In genomic region chr5:136091927-136092326, GRCm38 (mm10) we compare ENCODE assay signal across 23 mouse cellular contexts. TPM values are rescaled to one million over a fixed set of nuclear protein-coding genes. Genes with fewer than 3 reads are reported as not detected.
DNase-seq lines count a peak whose midpoint lies in the region; ATAC-seq and TF ChIP-seq lines count a peak whose summit lies in the region.
"Had no signal": no experiment of that assay in that cellular context is flagged by ENCODE, and none has a peak within 500 bp of the region (broad histone marks: within the 10 kb centered on the region; RNA-seq: fewer than 3 reads in every experiment).

No protein-coding gene starts in this region.

- DNase-seq in thymus, adult 2 months = peak; percentile 48
- DNase-seq in thymus, postnatal 25 days = peak; percentile 67
- no peak for DNase-seq in cerebellum, postnatal 25 days
- DNase-seq in heart, adult 11 months = no peak
- DNase-seq: adrenal gland, adult 8-10 months; cerebellum, adult 11-12 months; cerebellum, adult 9-10 months; cerebellum, postnatal 36 days; heart, postnatal 36 days had no signal

- H3K4me3 ChIP-seq in C2C12 (ENCODE audit: insufficient read depth, poor library complexity, severe bottlenecking) = no peak overlapping the region
- no peak overlapping the region for H3K4me3 ChIP-seq in thymus, adult 2 months (ENCODE audit: control insufficient read depth, insufficient read depth, low read length)
- no peak overlapping the region for H3K4me3 ChIP-seq in hindbrain, embryonic 12.5 days
- H3K4me3 ChIP-seq: embryonic facial prominence, embryonic 10.5 days; forebrain, embryonic 10.5 days; heart, embryonic 13.5 days had no signal

- H3K79me2 ChIP-seq in C2C12 (ENCODE audit: control insufficient read depth, insufficient read depth) = peaks cover 13% of the 10 kb centered on the region

- TF ChIP-seq CTCF in C2C12 (IDR thresholded peaks at IDR 0.05; ENCODE audit: control insufficient read depth, insufficient read depth, insufficient read length) = no peak
- no peak for TF ChIP-seq CTCF in thymus, adult 2 months (IDR thresholded peaks at IDR 0.05; ENCODE audit: borderline replicate concordance, control insufficient read depth, extremely low read depth, insufficient read depth, low read length, poor library complexity)

- H3K9ac ChIP-seq in hindbrain, embryonic 12.5 days = no peak overlapping the region
- H3K9ac ChIP-seq: heart, embryonic 13.5 days had no signal

- H3K27ac ChIP-seq in thymus, adult 2 months (ENCODE audit: control insufficient read depth, insufficient read depth, low read length) = peak overlapping the region; percentile 56; the same call in 1 of the 2 replicates
- H3K27ac ChIP-seq in hindbrain, embryonic 12.5 days = no peak overlapping the region
- H3K27ac ChIP-seq: embryonic facial prominence, embryonic 10.5 days; forebrain, embryonic 10.5 days; heart, embryonic 13.5 days had no signal

- H3K79me3 ChIP-seq in C2C12 (ENCODE audit: low read depth) = no peaks in the 10 kb centered on the region

- no peaks in the 10 kb centered on the region for H3K9me3 ChIP-seq in hindbrain, embryonic 12.5 days (replicated peaks)
- H3K9me3 ChIP-seq: embryonic facial prominence, embryonic 10.5 days; G1E; heart, embryonic 13.5 days had no signal

- H3ac ChIP-seq in C2C12 (ENCODE audit: control insufficient read depth, insufficient read length, low read depth) = no peak overlapping the region

- WGBS in thymus, adult 2 months = 12% methylated on average over 5 of the region's 5 CpGs
- 63% methylated on average over 5 of the region's 5 CpGs for WGBS in hindbrain, embryonic 12.5 days

- no peaks in the 10 kb centered on the region for H3K27me3 ChIP-seq in C2C12 (ENCODE audit: control insufficient read depth, insufficient read depth, insufficient read length)
- H3K27me3 ChIP-seq in thymus, adult 2 months (ENCODE audit: control insufficient read depth, insufficient read depth, low read length) = no peaks in the 10 kb centered on the region
- H3K27me3 ChIP-seq in hindbrain, embryonic 12.5 days = peaks cover 8% of the 10 kb centered on the region

- ATAC-seq in erythroid progenitor cell, adult 5-6 weeks (replicated peaks; ENCODE audit: low FRiP score, poor library complexity, severe bottlenecking) = 0 out of 2 replicates have a peak, but pooled peaks have one; percentile 31
- ATAC-seq in hindbrain, embryonic 12.5 days (ENCODE audit: low FRiP score) = no peak
- ATAC-seq: CD4-positive, CD25-positive, alpha-beta regulatory T cell, adult 4 months; forebrain, embryonic 14.5 days; hindbrain, embryonic 16.5 days; inflammation-experienced regulatory T-cells, adult 6 months; intestine, postnatal 0 days had no signal

- no peak overlapping the region for H3K4me2 ChIP-seq in hindbrain, embryonic 12.5 days (replicated peaks)
- H3K4me2 ChIP-seq: heart, embryonic 13.5 days had no signal

- peaks cover 42% of the 10 kb centered on the region for H3K36me3 ChIP-seq in C2C12 (ENCODE audit: control insufficient read depth, insufficient read depth)
- H3K36me3 ChIP-seq in thymus, adult 2 months (ENCODE audit: control insufficient read depth, insufficient read depth, low read length) = no peaks in the 10 kb centered on the region
- no peaks in the 10 kb centered on the region; the same call in 1 of the 2 replicates for H3K36me3 ChIP-seq in hindbrain, embryonic 12.5 days
- H3K36me3 ChIP-seq: embryonic facial prominence, embryonic 10.5 days; forebrain, embryonic 10.5 days; G1E; heart, embryonic 13.5 days had no signal

- peaks cover 19% of the 10 kb centered on the region for H3K4me1 ChIP-seq in thymus, adult 2 months (replicated peaks; ENCODE audit: control insufficient read depth, insufficient read depth, low read length)
- peaks cover 7% of the 10 kb centered on the region; the same call in 1 of the 2 replicates for H3K4me1 ChIP-seq in hindbrain, embryonic 12.5 days
- H3K4me1 ChIP-seq: heart, embryonic 13.5 days had no signal

- no peak for TF ChIP-seq POLR2A in thymus, adult 2 months (IDR thresholded peaks at IDR 0.05; ENCODE audit: control insufficient read depth, extremely low read depth, insufficient read depth, low read length, poor library complexity)

TF ChIP-seq in C2C12, 6 proteins besides CTCF, POLR2A, EP300 and RAD21:
- TF ChIP-seq CEBPB (IDR thresholded peaks at IDR 0.05; ENCODE audit: low read depth) (no peak), MYOD1 (IDR thresholded peaks at IDR 0.05; ENCODE audit: control insufficient read depth, insufficient read length, low read depth) (peak; percentile 93)

RNA-seq across cellular contexts. Expression of gene Rasa4, which starts 8.2 kb away (rescaled TPM):
- polyA plus RNA-seq in C2C12 (2012; fragmentation: generic; extraction: Trizol) = 37.6 TPM
- total RNA-seq in erythroid progenitor cell, adult 5-6 weeks (2015; ENCODE audit: low replicate concordance) = 2.5 and 10.5 TPM in 2 replicates
- 0.83 and 2.8 TPM in 2 replicates for total RNA-seq in erythroid progenitor cell, adult 5-6 weeks (2017; ENCODE audit: low replicate concordance)
- 30.9 and 37.5 TPM in 2 replicates for polyA plus RNA-seq in thymus, adult 2 months (2012; rRNA removed)
- polyA plus RNA-seq in hindbrain, embryonic 12.5 days (2016; fragmentation: Nextera tagmentation; extraction: Ambion mirVana) = 12.5 and 13.1 TPM in 2 replicates

RNA-seq across cellular contexts. Expression of gene Polr2j, which starts 24.5 kb away (rescaled TPM):
- 206 TPM for polyA plus RNA-seq in C2C12 (2012; fragmentation: generic; extraction: Trizol)
- 34.4 and 43.2 TPM in 2 replicates for total RNA-seq in erythroid progenitor cell, adult 5-6 weeks (2015; ENCODE audit: low replicate concordance)
- 32.5 and 45.4 TPM in 2 replicates for total RNA-seq in erythroid progenitor cell, adult 5-6 weeks (2017; ENCODE audit: low replicate concordance)
- polyA plus RNA-seq in thymus, adult 2 months (2012; rRNA removed) = 81.9 and 89.4 TPM in 2 replicates
- polyA plus RNA-seq in hindbrain, embryonic 12.5 days (2016; fragmentation: Nextera tagmentation; extraction: Ambion mirVana) = 187 and 217 TPM in 2 replicates

RNA-seq across cellular contexts. Expression of gene Upk3bl, which starts 37.6 kb away (rescaled TPM):
- 0.11 TPM for polyA plus RNA-seq in C2C12 (2012; fragmentation: generic; extraction: Trizol)
- not detected in 2 replicates for total RNA-seq in erythroid progenitor cell, adult 5-6 weeks (2015; ENCODE audit: low replicate concordance)
- not detected in 2 replicates for total RNA-seq in erythroid progenitor cell, adult 5-6 weeks (2017; ENCODE audit: low replicate concordance)
- 0.64 and 1.3 TPM in 2 replicates for polyA plus RNA-seq in thymus, adult 2 months (2012; rRNA removed)
- 1.5 and 2.0 TPM in 2 replicates for polyA plus RNA-seq in hindbrain, embryonic 12.5 days (2016; fragmentation: Nextera tagmentation; extraction: Ambion mirVana)
- total RNA-seq: G1E; granulocyte monocyte progenitor cell, adult 5-6 weeks; heart, postnatal 36 days had no signal
- polyA plus RNA-seq: CD4-positive, CD25-positive, alpha-beta regulatory T cell, adult 4 months; forebrain, embryonic 14.5 days; G1E; heart, postnatal 0 days; hindbrain, embryonic 16.5 days; inflammation-experienced regulatory T-cells, adult 6 months; intestine, postnatal 0 days had no signal

RNA-seq across cellular contexts. Expression of gene Lrwd1, which starts 43.9 kb away (rescaled TPM):
- 52.1 TPM for polyA plus RNA-seq in C2C12 (2012; fragmentation: generic; extraction: Trizol)
- 24.1 and 31.9 TPM in 2 replicates for total RNA-seq in erythroid progenitor cell, adult 5-6 weeks (2015; ENCODE audit: low replicate concordance)
- total RNA-seq in erythroid progenitor cell, adult 5-6 weeks (2017; ENCODE audit: low replicate concordance) = 42.2 and 51.7 TPM in 2 replicates
- 136 and 138 TPM in 2 replicates for polyA plus RNA-seq in thymus, adult 2 months (2012; rRNA removed)
- polyA plus RNA-seq in hindbrain, embryonic 12.5 days (2016; fragmentation: Nextera tagmentation; extraction: Ambion mirVana) = 34.5 and 36.6 TPM in 2 replicates

RNA-seq across cellular contexts. Expression of gene Alkbh4, which starts 44.0 kb away (rescaled TPM):
- 7.0 TPM for polyA plus RNA-seq in C2C12 (2012; fragmentation: generic; extraction: Trizol)
- total RNA-seq in erythroid progenitor cell, adult 5-6 weeks (2015; ENCODE audit: low replicate concordance) = 18.0 and 22.6 TPM in 2 replicates
- 10.3 and 13.4 TPM in 2 replicates for total RNA-seq in erythroid progenitor cell, adult 5-6 weeks (2017; ENCODE audit: low replicate concordance)
- 54.2 and 55.2 TPM in 2 replicates for polyA plus RNA-seq in thymus, adult 2 months (2012; rRNA removed)
- polyA plus RNA-seq in hindbrain, embryonic 12.5 days (2016; fragmentation: Nextera tagmentation; extraction: Ambion mirVana) = 23.0 and 23.3 TPM in 2 replicates

Comparison
In these comparisons a context has a peak if more than half of its experiments do, and no peak if none do; other contexts are left out.
1. DNase-seq: peak in thymus, adult 2 months (single experiment) and thymus, postnatal 25 days (single experiment); none in cerebellum, postnatal 25 days (0 of 2) and heart, adult 11 months (single experiment).